Mouse (Mus musculus) C2C12 (cell line): ENCODE data around the gene Gm11985.

Experiments used
- CTCF ChIP-seq: IDR thresholded peaks from one replicate; pipeline ENCODE4 v1.5.1; 2011; ENCODE audit not compliant: control insufficient read depth, insufficient read depth, insufficient read length
- MAX ChIP-seq: IDR thresholded peaks from one replicate; pipeline ENCODE4 v1.6.1; 2011; ENCODE audit warnings: mild to moderate bottlenecking, control low read depth

DNA sequence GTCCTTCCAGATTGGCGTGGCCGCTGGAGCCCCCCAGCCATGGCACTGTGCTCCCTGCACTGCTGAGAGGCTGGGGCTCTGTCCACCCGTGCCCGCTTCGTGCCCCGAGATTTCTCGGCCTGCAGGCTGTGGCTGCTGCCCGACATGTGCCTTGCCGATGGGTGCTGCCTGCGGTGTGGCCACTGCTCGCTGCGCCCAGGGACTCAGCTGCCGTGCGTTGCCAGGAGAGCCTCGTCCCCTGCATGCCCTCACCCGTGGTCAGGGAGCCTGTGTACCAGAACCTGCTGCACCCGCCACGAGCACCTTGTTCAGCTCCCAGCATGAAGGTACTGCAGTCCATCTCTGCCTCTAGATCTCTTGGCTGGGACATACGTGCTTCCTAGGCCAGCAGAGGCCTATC is 9.6 kb upstream of the Gm11985 start:
- TF ChIP-seq CTCF: no peak
- no peak for TF ChIP-seq MAX
